Mouse (Mus musculus): ENCODE data around the gene Lrrn3.

Gene Lrrn3

GRCm38 (mm10) chr12:41436206-41436985, 49.8 kb downstream of the Lrrn3 start:
- no peak for DNase-seq (ENCODE audit: low spot score in 2 of 2)

- no peak for DNase-seq (ENCODE audit: low spot score in 2 of 2)
Measured at GRCm38 (mm10) chr12:41428806-41429205, 57.4 kb downstream of the Lrrn3 start.

- DNase-seq (ENCODE audit: low spot score in 2 of 2), result no peak
Measured at GRCm38 (mm10) chr12:41427464-41427863, 58.8 kb downstream of the Lrrn3 start.

GRCm38 (mm10) chr12:41425101-41425679, 61.0 kb downstream of the Lrrn3 start:
- DNase-seq (ENCODE audit: low spot score in 2 of 2), result no peak

GRCm38 (mm10) chr12:41417961-41418360, 68.3 kb downstream of the Lrrn3 start:
- DNase-seq (ENCODE audit: low spot score in 2 of 2), result no peak

- DNase-seq (ENCODE audit: low spot score in 2 of 2), result no peak
Measured at GRCm38 (mm10) chr12:41417099-41417498, 69.1 kb downstream of the Lrrn3 start.

- DNase-seq (ENCODE audit: low spot score in 2 of 2), result no peak
Measured at GRCm38 (mm10) chr12:41416635-41417034, 69.6 kb downstream of the Lrrn3 start.

- DNase-seq (ENCODE audit: low spot score in 2 of 2), result no peak
Measured at GRCm38 (mm10) chr12:41409431-41409830, 76.8 kb downstream of the Lrrn3 start.

- DNase-seq (ENCODE audit: low spot score in 2 of 2), result no peak
Measured at GRCm38 (mm10) chr12:41401923-41402322, 84.3 kb downstream of the Lrrn3 start.

Measured in left cerebral cortex, adult 9 months (tissue).